Mouse (Mus musculus) heart, embryonic 16.5 days (tissue): ENCODE results near the gene Arl6ip4. TPM values are rescaled to one million over a fixed set of nuclear protein-coding genes. Genes with fewer than 3 reads are reported as not detected.

Source experiments
- ATAC-seq: fragments of 200-750 bp; cut with Nextera tagmentation; replicated peaks from 2 replicates; pipeline ENCODE4 v1.8.0; 2017; ENCODE audit warnings: moderate number of reproducible peaks; ENCODE audit not compliant: insufficient read depth, low FRiP score; ENCODE audit errors: extremely low read depth
- H3K27ac ChIP-seq: fragments of 300-500 bp; sonication (generic); 2 replicates; pipeline ENCODE4 v1.5.1; 2014; ENCODE audit warnings: mild to moderate bottlenecking, low read length, control low read depth, moderate library complexity
- H3K27me3 ChIP-seq: fragments of 300-500 bp; sonication (generic); 2 replicates; pipeline ENCODE4 v1.6.1; 2014; ENCODE audit warnings: low read length, mixed read lengths; ENCODE audit not compliant: control insufficient read depth, insufficient read depth
- H3K36me3 ChIP-seq: fragments of 300-500 bp; sonication (generic); 2 replicates; pipeline ENCODE4 v1.6.1; 2014; ENCODE audit not compliant: control insufficient read depth, insufficient read depth
- H3K4me1 ChIP-seq: fragments of 300-500 bp; sonication (generic); 2 replicates; pipeline ENCODE4 v1.6.1; 2014; ENCODE audit warnings: low read length, mixed read lengths; ENCODE audit not compliant: control insufficient read depth, insufficient read depth
- H3K4me2 ChIP-seq: fragments of 300-500 bp; sonication (generic); 2 replicates; pipeline ENCODE4 v1.6.1; 2014; ENCODE audit warnings: low read depth, mild to moderate bottlenecking, control low read depth, low read length
- H3K4me3 ChIP-seq: fragments of 300-500 bp; sonication (generic); 2 replicates; pipeline ENCODE4 v1.5.1; 2014; ENCODE audit warnings: mild to moderate bottlenecking, control low read depth, low read length
- H3K9ac ChIP-seq: fragments of 300-500 bp; sonication (generic); 2 replicates; pipeline ENCODE4 v1.6.1; 2014; ENCODE audit warnings: low read length, control low read depth
- H3K9me3 ChIP-seq: fragments of 300-500 bp; sonication (generic); replicated peaks from 2 replicates; pipeline ENCODE4 v1.6.1; 2016; ENCODE audit warnings: low read length; ENCODE audit not compliant: control insufficient read depth
- WGBS: fragments of 180-500 bp; shearing (Covaris S2); extraction: QIAGEN DNeasy Blood & Tissue Kit; methylation state at CpG from one replicate; pipeline ENCODE4 v1.1.7; 2014; 5-methylcytosine and 5-hydroxymethylcytosine counted together
- polyA plus RNA-seq: library from polyadenylated mRNA; unstranded; fragments of >200 nt; fragmentation: Nextera tagmentation; extraction: Ambion mirVana; gene quantifications from 2 replicates; pipeline ENCODE4 v1.2.1, GENCODE M21; 2015

Arl6ip4 gene
- polyA plus RNA-seq, 1 experiment from 2014 or later: 78.1 TPM

- no peak for ATAC-seq
- no peaks in the 10 kb centered on the region for H3K27me3 ChIP-seq
- no peaks in the 10 kb centered on the region for H3K9me3 ChIP-seq
- H3K27ac ChIP-seq: peak overlapping the region; percentile 82
- WGBS: 25% methylated on average over 7 of the region's 7 CpGs
- peaks cover 27% of the 10 kb centered on the region for H3K36me3 ChIP-seq
- peak overlapping the region; percentile 99 for H3K4me3 ChIP-seq
- H3K4me2 ChIP-seq: peak overlapping the region; percentile 98
- peaks cover 22% of the 10 kb centered on the region for H3K4me1 ChIP-seq
- peak overlapping the region; percentile 99 for H3K9ac ChIP-seq
Measured at GRCm38 (mm10) chr5:124115531-124115930, 358 bp upstream of the Arl6ip4 start.

- no peak overlapping the region for H3K4me2 ChIP-seq
- H3K9me3 ChIP-seq: no peaks in the 10 kb centered on the region
- H3K27me3 ChIP-seq: no peaks in the 10 kb centered on the region
- peaks cover 8% of the 10 kb centered on the region for H3K4me1 ChIP-seq
- ATAC-seq: no peak
- H3K27ac ChIP-seq: no peak overlapping the region
- H3K9ac ChIP-seq: no peak overlapping the region
- H3K4me3 ChIP-seq: no peak overlapping the region
- WGBS: 59% methylated on average over 5 of the region's 5 CpGs
- peaks cover 49% of the 10 kb centered on the region for H3K36me3 ChIP-seq
Measured at GRCm38 (mm10) chr5:124119204-124119603, 3.3 kb downstream of the Arl6ip4 start.

GRCm38 (mm10) chr5:124122357-124122756 lies 6.5 kb downstream of the Arl6ip4 start:
- H3K4me2 ChIP-seq: no peak overlapping the region
- H3K4me1 ChIP-seq: no peaks in the 10 kb centered on the region
- no peak overlapping the region for H3K4me3 ChIP-seq
- H3K27me3 ChIP-seq: no peaks in the 10 kb centered on the region
- H3K27ac ChIP-seq: no peak overlapping the region
- H3K9me3 ChIP-seq: no peaks in the 10 kb centered on the region
- ATAC-seq: no peak
- no peak overlapping the region for H3K9ac ChIP-seq
- peaks cover 55% of the 10 kb centered on the region for H3K36me3 ChIP-seq
- 90% methylated on average over 18 of the region's 18 CpGs for WGBS

- ATAC-seq: no peak
- H3K4me3 ChIP-seq: no peak overlapping the region
- no peaks in the 10 kb centered on the region for H3K4me1 ChIP-seq
- H3K9ac ChIP-seq: no peak overlapping the region
- no peaks in the 10 kb centered on the region for H3K27me3 ChIP-seq
- no peak overlapping the region for H3K27ac ChIP-seq
- 83% methylated on average over 11 of the region's 11 CpGs for WGBS
- peaks cover 51% of the 10 kb centered on the region for H3K36me3 ChIP-seq
- H3K9me3 ChIP-seq: no peaks in the 10 kb centered on the region
- no peak overlapping the region for H3K4me2 ChIP-seq
Measured at GRCm38 (mm10) chr5:124125093-124125492, 9.2 kb downstream of the Arl6ip4 start.

GRCm38 (mm10) chr5:124134261-124134660 lies 18.4 kb downstream of the Arl6ip4 start:
- H3K4me2 ChIP-seq: no peak overlapping the region
- no peaks in the 10 kb centered on the region for H3K4me1 ChIP-seq
- no peak overlapping the region for H3K27ac ChIP-seq
- H3K9me3 ChIP-seq: no peaks in the 10 kb centered on the region
- no peak overlapping the region for H3K4me3 ChIP-seq
- ATAC-seq: no peak
- H3K36me3 ChIP-seq: peaks cover 49% of the 10 kb centered on the region
- H3K27me3 ChIP-seq: no peaks in the 10 kb centered on the region
- H3K9ac ChIP-seq: no peak overlapping the region
- 86% methylated on average over 5 of the region's 5 CpGs for WGBS

GRCm38 (mm10) chr5:124138066-124138465 lies 22.2 kb downstream of the Arl6ip4 start:
- Histone ChIP-seq H3K4me3 (no peak overlapping the region), H3K4me1 (no peaks in the 10 kb centered on the region), H3K4me2 (no peak overlapping the region), H3K36me3 (peaks cover 45% of the 10 kb centered on the region), H3K27ac (no peak overlapping the region), H3K9me3 (no peaks in the 10 kb centered on the region), H3K27me3 (no peaks in the 10 kb centered on the region), H3K9ac (no peak overlapping the region)
- ATAC-seq: no peak
- WGBS: 59% methylated on average over 7 of the region's 7 CpGs

- Histone ChIP-seq H3K4me1 (peaks cover 13% of the 10 kb centered on the region), H3K9me3 (no peaks in the 10 kb centered on the region), H3K27ac (no peak overlapping the region), H3K27me3 (no peaks in the 10 kb centered on the region), H3K4me3 (no peak overlapping the region), H3K9ac (no peak overlapping the region), H3K36me3 (0 out of 2 replicates have a peak, but pooled peaks cover 3% of the 10 kb centered on the region), H3K4me2 (no peak overlapping the region)
- ATAC-seq: no peak
- WGBS: 38% methylated on average over 5 of the region's 5 CpGs
Measured at GRCm38 (mm10) chr5:124149028-124149427, 33.1 kb downstream of the Arl6ip4 start.

GRCm38 (mm10) chr5:124150895-124151294 lies 35.0 kb downstream of the Arl6ip4 start:
- Histone ChIP-seq H3K27me3 (no peaks in the 10 kb centered on the region), H3K27ac (no peak overlapping the region), H3K9ac (no peak overlapping the region), H3K4me1 (peaks cover 7% of the 10 kb centered on the region), H3K9me3 (no peaks in the 10 kb centered on the region), H3K4me2 (no peak overlapping the region), H3K4me3 (no peak overlapping the region), H3K36me3 (0 out of 2 replicates have a peak, but pooled peaks cover 3% of the 10 kb centered on the region)
- 66% methylated on average over 7 of the region's 7 CpGs for WGBS
- no peak for ATAC-seq

GRCm38 (mm10) chr5:124152734-124153133 lies 36.8 kb downstream of the Arl6ip4 start:
- Histone ChIP-seq H3K4me1 (no peaks in the 10 kb centered on the region), H3K4me2 (no peak overlapping the region)
- no peak for ATAC-seq

More at GRCm38 (mm10) chr5:124152734-124153133, 36.8 kb downstream of the Arl6ip4 start:
- Histone ChIP-seq H3K27me3 (no peaks in the 10 kb centered on the region), H3K9ac (no peak overlapping the region), H3K9me3 (no peaks in the 10 kb centered on the region), H3K27ac (no peak overlapping the region), H3K4me3 (no peak overlapping the region), H3K36me3 (0 out of 2 replicates have a peak, but pooled peaks cover 3% of the 10 kb centered on the region)
- WGBS: 75% methylated on average over 4 of the region's 4 CpGs
